Mouse (Mus musculus) adrenal gland, adult 18-20 months (tissue): Measurements from ENCODE around the gene Gm21983. TPM values are rescaled to one million over a fixed set of nuclear protein-coding genes. Genes with fewer than 3 reads are reported as not detected.

Experiments used
- DNase-seq, 2 experiments: peaks; one replicate each; pipeline ENCODE4 v3.0.0; 2021 to 2022; ENCODE audit warnings: low spot score in 2 of 2
- long read RNA-seq, 2 experiments: library from polyadenylated mRNA; stranded (forward); transcript quantifications; one replicate each; pipeline ENCODE4 v2.0.0; 2021
- total RNA-seq, 2 experiments: library from RNA; stranded (reverse); gene quantifications; 1 replicate in 1 of 2; 2 replicates in 1 of 2; pipeline ENCODE4 v1.2.3; 2021

Gene Gm21983
- total RNA-seq: not detected
- long read RNA-seq, experiment 1: 0 reads
- long read RNA-seq, experiment 2, partial matches to known transcripts: 2 of 2 reads
- long read RNA-seq, experiment 2, other reads (novel, unspliced or antisense): 0 of 2 reads

DNA sequence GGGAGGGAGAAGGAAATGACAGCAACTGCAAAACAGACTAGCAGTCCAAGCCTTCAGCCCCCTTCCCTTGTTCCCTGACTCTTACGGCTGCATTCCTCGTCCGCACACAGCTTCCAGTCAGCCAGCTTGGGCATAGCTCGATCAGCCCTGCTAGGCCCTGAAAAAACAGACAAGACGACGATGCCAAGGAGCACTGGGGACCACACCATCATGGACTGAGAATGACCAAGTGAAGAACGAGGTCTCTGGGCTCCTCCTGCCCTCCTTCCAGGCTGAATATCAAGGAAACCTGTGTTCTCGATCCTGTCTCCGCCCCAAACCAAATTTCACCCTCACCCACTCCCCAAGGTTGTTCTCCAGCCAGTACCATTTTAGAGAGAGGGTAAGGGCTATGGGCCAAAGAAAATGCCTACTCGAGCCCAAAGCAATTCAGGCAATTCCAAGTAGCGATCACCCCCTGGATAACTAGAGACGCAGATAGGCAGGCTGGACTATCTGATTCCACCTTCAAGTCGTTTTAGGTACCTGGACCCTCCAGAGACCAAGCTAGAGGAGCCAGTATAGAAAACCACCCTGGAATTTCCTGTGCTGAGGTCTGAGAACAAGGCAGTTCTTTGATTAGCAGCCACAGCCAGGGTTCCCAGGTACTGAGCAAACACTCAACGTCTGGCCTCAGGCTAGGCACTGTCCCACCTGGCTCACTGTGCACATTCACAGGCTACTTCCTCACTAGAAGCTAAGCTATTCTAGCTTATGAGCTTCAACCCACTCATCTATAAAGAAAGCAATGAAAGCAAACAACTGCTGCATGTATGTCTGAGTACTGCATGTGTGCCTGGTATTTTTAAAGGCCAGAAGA lies at the start of gene Gm21983, which contains the start of gene Mia:
TSS of gene Gm21983 (minus strand) at position 250 of the 859 bp plus-strand sequence.
TSS of gene Mia (minus strand) at position 321 of the 859 bp plus-strand sequence.
- DNase-seq: no peak

DNA sequence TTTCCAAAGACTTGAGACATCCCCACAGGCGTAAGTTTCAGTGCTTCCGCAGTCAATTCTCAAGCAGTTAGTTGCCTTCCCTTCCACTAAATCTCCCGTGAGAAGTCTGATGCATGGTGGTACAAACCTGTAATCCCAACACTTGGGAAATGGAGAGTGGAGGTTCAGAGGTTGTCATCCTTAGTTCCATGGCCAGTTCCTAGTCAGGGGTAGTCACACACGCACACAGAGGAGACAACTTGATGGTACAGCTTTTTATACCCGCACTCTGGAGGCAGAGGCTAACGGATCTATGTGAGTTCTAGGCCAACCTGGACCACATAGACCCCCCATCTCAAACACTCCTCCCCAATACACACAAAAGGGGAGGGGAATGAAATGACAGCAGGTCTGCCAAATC lies 48.0 kb upstream of the Gm21983 start:
- no peak for DNase-seq

DNA sequence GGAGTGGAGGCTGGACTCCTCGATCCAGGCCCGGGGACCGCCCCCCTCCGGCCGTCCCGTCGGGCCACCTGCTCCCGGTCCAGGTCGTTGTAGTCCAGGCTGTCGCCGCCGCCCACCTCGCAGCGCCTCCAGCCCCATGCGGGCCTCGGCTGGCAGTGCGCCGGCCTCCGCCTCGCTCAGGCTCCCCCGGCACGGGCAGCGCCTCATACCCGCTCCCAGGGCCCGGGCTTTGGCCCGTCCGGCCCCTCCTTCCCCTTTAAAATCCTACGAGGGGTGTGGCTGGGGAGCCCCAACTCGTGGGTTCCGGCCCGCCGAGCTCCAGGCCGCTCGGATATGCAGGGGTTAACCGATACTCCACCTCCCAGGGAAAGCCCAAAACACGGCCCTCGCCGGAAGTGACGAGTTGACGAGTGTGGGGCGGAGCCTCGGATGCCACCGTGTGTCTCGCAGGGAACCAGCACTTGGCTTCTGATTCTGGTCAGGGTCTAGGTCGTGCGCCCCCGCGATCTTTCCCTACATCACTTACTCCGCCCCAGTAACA lies 47.5 kb upstream of the Gm21983 start, which contains the start of gene Itpkc:
TSS of gene Itpkc (minus strand) at position 381 of the 541 bp plus-strand sequence.
- peak; percentile 84 to 86 for DNase-seq

DNA sequence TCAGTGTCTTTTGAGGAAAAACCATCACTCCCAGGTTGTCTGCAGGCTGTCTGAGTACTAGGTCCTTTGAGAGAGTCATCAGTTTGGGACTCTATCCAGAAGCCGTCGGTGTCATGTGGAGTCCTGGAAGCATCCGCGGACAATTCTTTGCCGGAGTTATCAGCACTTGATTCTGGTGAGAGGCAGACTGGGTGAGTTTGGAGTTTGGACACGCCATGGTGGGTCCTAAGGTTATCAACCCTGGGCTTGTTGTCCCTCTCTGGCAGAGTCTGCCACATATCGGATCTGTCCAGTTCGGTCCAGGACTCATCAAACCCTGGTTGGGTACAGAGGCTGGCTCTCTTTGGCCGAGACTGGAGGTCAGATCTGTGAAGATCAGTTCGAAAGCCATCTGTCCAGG lies 46.8 kb upstream of the Gm21983 start:
- DNase-seq: peak in 1 of 2 experiments; percentile 38

DNA sequence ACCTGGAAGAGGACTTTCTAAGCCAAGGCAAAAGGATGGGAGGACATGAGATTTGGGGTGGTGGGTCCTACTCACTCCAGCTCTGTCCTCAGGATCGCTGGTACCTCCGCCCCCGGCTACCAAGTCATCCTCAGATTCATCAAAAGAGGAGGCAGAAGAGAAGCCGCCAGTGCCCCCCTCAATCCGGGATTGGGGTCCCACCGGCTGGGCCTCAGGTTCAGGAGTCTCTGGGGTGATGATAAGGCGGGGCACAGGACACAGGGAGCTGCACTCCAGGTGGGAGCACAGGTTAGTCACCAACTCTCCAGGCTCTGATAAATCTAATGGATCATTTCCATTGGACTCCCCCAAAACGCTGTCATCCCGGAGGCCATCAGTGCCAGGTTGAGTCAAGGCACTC lies 46.4 kb upstream of the Gm21983 start:
- no peak for DNase-seq

DNA sequence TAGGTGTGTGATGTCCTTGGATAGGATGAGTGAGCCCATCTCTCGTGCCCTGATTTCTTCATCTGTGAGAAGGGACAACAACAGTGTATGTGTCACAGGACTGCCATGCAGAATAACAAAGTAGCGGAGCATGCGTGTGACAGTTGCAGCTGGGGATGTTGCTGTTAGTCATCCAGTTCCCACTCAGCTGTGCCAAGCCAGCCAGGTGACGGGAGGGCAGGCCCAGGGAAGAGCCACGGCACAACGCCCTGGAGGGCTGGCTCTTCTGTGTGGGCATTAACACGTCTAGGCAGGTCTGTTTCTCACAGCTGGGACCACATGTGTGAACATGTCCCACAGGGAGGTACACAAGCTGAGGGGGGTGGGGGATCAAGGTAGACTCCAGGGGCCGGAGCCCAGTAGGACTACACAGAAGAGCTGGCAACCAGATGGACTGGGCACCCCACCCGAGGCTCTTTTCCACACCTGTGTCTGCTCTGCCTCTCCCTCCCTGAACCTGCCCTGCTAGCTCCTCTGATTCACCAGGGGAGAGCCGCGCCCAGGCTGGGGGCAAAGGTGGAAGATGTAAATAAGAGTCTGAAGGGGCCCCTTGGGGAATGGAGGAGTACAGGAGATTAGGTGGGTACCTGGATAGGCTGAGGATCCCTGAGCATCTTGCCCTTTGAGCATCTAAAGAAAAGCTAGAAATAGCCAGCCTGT lies 44.1 kb upstream of the Gm21983 start:
- DNase-seq: peak; percentile 36 to 49

DNA sequence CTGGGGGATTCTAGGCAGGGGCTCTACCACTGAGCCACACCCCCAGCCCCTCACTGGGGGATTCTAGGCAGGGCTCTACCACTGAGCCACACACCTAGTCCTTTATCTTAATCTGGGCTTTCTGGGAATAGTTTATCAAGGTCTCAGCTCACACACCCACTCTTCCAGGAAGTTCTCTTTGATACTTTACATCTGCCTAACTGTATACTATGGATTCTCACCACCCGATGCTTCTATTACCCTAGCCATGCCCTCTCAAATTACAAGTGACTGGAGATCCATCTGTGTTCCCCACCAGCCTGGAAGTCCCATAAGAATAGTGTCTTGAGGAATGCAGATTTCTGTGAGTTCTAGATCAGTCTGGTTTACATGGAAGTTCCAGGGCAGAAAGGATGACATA lies 41.7 kb upstream of the Gm21983 start:
- no peak for DNase-seq

DNA sequence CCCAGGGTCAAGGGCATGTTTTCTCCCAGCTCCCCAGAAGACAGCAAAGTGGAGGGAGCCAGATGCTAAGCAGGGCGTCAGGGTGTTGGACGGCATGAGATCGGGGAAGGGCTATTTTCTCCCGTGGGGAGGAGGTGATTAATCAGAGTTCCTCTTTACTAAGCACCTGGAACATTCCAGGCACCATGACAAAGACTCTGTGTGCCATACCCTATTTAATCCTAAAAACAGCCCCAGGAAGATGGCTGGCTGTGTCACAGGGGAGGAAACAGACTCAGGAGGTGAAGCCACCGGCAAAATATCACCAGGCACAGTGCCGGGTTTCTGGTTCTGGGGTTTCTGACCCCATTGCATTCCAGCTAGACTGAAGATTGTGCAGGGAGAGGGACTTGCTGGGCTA lies 41.1 kb upstream of the Gm21983 start:
- no peak for DNase-seq

DNA sequence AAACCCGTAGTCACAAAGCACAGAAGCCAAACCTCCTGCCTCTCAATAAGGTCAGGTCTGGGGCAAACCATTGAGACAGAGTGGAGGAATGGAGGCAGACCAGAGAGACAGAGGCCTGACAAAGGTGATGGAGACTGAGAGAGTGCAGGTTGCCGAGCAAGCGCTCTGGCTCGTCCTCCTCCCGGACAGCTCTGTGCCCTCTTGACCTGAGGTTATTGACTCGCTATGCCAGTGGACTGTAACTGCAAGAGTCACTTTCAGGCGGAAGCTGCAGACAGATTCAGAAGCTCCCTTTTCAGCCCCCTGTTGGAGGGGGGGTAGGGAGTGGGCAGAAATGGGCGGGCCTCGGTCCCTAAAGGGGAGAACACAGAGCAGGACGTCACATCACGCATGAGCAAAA lies 39.1 kb upstream of the Gm21983 start:
- DNase-seq: no peak

DNA sequence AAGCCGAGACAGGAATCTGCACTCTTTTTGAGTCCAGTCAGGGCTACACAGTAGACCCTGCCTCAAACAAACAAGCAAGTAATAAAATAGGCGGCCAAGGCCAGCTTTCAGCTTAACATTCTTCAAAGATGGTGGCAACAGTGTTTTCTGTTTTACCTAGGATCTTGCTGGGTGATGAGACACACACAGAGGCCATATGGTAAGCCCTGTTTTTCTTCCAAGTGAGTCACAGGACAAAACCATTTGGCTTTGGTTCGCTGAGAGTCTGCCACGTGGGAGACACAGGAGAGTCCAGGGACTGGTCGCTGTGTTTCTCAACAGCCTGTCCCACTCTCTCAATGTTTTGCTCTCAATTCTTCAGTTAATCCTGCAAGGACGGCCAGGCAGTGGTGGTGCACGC lies 37.7 kb upstream of the Gm21983 start:
- no peak for DNase-seq

DNA sequence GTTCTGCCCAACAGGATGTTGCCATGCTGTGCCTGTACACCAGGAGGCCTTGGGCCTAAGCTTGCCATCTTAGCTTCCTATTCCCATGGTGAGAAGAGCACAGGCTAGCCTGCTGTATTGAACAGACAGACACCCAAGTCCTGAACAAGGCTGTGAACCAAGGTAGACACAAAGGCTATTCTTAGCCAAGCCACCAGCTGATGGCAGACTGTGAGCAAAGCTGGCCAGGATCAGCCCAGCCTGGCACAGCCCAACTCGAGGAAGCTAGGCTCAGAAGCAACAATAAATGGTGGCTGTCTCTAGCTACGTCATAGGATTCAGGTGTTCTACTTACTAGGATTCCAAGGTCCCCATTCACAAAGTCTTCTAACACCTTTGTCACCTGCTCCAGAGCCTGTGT lies 31.7 kb upstream of the Gm21983 start:
- DNase-seq: no peak

DNA sequence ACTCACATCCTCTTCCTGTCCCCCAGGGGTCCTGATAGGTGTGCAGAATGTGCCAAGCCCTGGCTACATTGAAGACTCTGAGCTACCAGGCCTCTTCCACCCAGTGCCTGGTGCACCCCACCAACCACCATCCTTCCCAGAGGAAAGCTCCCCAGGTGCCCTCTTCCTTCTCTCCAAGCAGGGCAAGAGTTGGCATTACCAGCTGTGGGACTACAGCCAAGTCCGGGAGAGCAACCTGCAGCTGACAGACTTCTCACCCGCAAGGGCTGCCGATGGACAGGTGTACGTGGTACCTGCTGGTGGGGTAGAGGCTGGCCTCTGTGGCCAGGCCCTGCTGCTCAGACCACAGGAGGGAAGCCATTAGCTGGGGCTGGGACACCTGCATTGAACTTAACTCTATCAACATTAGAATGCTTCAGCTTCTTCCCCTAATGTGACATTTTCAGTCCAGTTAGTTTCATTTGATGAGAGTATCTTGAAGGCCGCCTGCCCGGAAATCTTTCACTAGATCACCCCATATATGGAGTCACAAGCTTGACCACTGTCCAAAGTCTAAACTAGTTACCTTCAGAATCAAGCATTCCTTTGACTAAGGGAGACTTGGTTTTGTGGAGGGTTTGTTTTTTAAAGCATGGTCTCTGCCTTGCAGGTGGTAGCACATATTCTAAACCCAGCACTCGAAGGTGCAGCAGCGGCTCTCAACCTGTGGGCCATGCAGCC lies 23.0 kb upstream of the Gm21983 start:
- no peak for DNase-seq

DNA sequence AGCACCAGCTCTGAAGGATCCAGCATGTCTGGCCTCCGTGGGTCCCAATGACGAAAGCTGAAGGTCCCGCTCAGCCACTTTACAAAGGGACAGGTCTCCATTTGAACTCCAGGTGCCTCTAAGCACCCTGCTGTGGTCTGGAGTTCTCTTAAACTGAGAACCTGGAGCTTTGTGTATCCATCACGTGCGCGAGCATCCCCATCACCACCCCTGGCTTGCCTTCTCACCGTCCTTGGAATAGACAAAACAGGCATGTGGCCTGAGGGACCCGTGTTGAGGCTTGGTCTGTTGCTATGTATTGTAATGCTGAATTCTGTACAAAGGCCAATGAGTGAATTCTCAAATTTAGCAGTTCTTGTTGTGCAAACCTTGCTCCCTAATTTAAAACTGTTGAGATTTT lies 17.9 kb upstream of the Gm21983 start:
- no peak for DNase-seq

DNA sequence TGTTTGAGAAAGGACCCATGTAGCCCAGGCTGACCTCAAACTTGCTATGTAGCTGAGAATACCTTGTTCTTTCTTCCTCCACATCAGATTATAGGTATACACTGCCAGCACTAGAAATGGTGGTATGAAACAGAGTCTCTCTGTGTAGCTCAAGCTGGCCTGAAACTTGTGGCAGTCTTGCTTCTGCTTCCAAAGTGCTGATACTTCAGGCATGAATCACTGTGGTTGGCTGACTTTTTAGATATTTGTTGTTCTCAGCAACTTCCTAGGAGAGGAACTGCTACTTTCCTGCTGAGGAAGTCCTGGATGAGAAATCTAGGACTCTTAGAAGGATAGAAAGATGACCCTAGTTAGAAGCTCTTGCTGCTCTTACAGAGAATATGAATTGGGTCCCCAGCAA lies 17.5 kb upstream of the Gm21983 start:
- DNase-seq: no peak

DNA sequence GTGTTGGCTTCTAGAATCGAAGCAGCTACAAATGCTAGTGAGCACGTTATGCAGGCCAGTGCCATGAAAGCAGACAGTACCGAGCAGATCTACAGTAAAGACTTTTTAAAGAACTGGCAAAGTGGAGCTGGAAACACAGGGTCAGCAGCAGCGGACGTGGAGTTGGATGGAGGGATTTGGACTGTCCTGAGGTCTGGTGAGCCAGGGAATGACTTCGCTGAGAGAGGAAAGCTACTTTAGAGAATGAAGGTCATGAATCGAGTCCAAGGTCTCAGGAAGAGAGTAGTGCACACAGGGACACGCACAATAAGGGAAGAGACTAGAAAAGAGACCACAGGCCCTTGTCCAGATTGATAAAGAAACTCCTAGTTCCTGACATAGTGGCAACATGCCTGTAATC lies 16.7 kb upstream of the Gm21983 start:
- peak in 1 of 2 experiments; percentile 42 for DNase-seq

DNA sequence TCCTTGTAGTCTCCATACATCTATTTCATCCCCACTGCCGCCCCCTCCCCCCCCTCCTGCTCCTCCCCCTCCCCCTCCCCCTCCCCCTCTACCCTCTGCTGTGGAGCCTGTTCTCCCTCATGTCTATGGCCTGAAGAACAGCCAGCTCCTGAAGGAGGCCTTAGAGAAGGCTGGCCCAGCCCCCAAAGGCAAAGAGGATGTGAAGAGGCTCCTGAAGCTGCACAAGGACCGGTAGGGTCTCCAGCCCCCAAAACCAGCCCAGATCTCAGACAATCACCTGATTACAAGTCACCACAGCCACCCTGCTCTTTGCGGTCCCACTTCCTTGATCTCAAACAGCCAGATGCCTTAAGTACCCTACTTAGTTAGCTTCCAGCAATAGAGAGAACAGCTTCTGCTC lies 16.2 kb upstream of the Gm21983 start:
- no peak for DNase-seq

DNA sequence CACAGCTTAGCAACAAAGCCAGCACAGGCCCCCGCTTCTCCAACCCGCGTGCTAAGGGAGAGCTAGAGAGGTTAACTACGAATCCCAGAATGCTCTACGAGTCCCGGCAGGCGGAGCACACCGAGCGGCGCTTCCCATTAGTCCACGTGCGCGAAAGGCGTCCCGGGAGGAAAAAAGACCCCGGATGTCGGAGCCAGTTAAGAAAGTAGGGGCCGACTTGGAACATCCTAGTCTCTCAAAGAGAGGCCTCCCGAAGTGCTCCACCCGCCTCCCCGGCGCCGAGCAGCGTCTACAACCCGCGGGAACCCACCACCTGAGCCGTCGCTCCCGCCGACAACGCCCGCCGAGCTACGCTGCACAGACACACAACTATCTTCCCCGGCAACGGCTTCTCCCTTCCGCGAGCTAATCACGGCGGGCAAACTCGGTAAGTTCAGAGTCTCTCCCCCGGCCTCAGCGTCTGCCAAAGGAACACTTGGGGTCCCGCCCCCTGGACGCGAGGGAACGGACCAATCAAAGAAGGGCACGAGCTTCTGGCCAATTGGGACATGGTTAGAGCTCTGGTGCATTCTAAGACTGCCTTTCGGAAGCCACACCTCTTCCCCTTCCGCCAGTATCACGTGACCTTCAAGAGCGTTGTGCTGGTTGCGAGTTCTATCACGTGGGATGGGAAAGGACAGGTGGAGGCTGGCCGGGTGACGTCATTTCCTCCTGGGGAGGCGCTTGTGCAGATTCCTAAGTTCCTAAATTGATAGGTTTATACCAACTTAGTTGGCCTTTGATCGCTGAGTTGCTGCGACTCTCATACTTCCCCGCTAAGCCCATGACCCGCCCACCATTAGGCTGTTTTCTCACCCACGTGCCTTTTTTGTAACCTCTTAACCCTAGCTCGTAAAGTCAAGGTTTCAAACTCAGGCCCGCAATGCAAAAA lies 15.1 kb upstream of the Gm21983 start, which contains the start of the genes BC024978 and Snrpa:
TSS of gene BC024978 (plus strand) at position 101 of the 931 bp plus-strand sequence.
TSS of gene Snrpa (minus strand) at position 591 of the 931 bp plus-strand sequence.
- peak; percentile 85 for DNase-seq

DNA sequence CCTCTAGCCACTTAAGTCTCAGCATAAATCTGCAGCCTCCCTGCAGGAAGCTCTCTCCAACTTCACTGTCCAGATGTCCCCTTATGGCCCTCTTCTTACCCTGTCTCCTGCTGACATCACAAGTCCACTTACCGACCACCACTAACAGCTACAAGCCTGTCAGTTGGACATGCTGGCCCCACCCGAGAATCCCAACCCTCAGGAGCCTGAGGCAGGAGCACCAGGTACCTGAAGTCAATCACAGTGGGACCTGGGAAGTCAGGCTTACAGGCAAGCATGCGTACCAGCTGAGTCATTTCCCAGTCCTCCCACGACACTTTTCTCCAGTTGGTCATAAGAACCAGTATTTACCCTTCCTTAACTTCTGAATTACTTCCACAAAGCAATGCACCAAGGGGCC lies 12.8 kb upstream of the Gm21983 start:
- DNase-seq: no peak

DNA sequence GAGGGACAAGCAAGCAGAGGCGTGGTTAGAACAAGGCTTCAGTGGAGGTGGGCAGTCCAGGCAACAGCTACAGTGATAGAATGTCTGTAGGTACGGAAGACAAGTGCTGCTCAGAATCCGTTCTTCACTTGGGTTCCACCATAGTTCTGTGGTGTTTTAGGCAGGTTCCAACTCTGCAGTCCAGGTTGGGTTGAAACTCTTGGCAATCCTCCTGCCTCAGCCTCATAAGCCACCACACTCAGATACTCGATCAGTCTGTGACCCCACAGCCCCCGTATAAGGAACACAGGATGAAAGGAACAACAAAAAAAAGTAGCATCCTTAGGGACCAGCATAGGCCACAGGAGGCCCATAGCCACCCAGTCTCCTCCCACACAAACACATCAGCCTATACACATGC lies 11.5 kb upstream of the Gm21983 start:
- DNase-seq: no peak
